Mouse (Mus musculus) adrenal gland, adult 8-10 months (tissue): ENCODE measurements around the gene Kcns3. TPM values are rescaled to one million over a fixed set of nuclear protein-coding genes. Genes with fewer than 3 reads are reported as not detected.
"Not testable (repeated sequence)": the region's sequence is repeated elsewhere in the genome, so short reads cannot be mapped to it uniquely, and the experiment has no call there.

Experiments used
- DNase-seq: peaks from one replicate; pipeline ENCODE4 v3.0.0; 2022
- total RNA-seq, 4 experiments: library from RNA; stranded (reverse); gene quantifications; 2 replicates each; pipeline ENCODE4 v1.2.4; 2022

Kcns3 gene
- total RNA-seq, 4 experiments from 2014 or later: 2.6 to 7.6 (median 3.8) TPM

- no peak for DNase-seq
These were observed 79.8 kb downstream of the Kcns3 start for GRCm38 (mm10) chr12:11071079-11071478.

DNA sequence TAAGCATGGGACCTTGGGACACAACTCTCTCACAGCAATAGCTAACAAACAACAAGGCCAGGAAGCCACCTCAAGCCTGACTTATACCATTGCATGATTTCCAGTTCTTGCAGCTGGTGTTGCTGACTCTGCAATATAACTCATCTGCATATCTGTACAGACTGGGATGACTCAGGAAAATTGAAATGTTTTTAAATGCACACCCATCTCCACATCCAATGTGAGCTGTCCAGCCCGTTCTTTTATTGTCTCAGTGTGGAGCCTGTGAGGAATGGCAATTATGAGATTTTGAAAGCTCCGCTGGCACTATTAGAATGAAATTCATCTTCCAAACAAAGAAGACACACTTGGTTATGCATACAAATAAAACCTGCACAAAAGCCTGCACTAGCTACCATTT lies 84.0 kb downstream of the Kcns3 start:
- DNase-seq: no peak

GRCm38 (mm10) chr12:11052676-11053075 lies 98.2 kb downstream of the Kcns3 start:
- DNase-seq: not testable (repeated sequence)

DNA sequence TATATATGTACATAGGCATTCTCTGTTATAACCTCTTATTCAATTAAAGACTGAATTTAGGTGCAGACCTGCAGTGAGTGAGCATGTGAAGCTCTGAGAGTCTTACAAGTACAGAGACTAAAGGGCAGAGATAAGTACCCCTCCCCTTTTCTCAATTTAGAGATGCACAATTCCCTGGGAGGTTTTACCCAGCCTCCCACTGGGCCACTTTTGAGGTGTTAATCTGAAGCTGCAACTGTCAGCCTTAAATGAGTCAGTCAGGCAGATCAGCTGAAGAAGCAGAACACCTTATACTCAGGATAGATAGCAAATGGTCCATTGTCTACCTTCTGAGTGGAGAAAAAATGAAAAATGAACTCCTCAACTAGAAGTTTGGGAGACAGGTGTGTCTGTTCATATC lies 109.0 kb downstream of the Kcns3 start:
- DNase-seq: no peak

Other genes starting within 250 kb of the Kcns3 start
- gene Msgn1, start 57.9 kb upstream of the Kcns3 start, total RNA-seq: not detected
- 1 to 10 TPM; 1.8 to 2.3 (median 2.0) TPM for gene Gen1, start 114.7 kb upstream of the Kcns3 start, total RNA-seq
- gene Smc6, start 114.8 kb upstream of the Kcns3 start, total RNA-seq: 10 to 100 TPM; 27.0 to 41.0 (median 34.4) TPM